Mouse (Mus musculus) kidney, postnatal 14 days (tissue): ENCODE results near the gene Ap4m1.

ENCODE experiments used
- DNase-seq: peaks from one replicate; pipeline ENCODE4 v3.0.0; 2022; ENCODE audit warnings: mixed read lengths

Gene Ap4m1

DNA sequence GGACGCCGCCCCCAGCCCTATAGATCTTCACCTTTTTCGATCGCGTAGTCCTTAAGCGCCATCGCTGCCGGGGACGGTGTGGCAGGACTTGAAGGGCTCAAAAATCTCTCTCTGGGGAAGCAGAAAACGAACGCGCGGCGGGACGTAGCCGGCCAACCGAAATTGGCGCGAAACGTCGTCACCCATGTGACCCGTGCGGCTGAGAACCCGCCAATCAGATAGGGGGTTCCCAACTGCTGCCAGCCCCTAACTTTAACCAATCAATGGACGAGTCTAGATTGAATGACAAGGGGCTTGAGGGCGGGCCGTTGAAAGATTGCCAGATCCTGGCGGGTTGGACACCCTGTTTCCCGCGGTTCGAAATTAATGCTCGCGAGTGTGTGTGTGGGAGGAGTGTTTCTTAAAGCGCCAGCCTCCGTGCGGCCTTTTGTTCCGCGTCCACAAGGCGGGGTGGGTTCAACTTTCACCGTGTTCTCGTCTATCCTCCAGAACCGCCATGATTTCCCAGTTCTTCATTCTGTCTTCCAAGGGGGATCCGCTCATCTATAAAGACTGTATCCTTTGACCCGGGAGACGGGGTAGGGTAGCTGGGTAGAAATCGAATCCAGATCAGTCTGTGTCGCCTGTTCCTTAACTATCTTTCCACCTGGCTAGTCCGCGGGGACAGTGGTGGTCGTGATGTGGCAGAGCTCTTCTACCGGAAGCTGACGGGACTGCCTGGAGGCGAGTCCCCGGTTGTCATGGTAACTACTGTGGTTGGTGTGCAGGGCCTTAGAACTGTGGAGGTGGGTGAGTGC, at the start of gene Ap4m1, which contains the start of gene Mcm7:
Gene Ap4m1 (plus strand): TSS at position 308 of the 797 bp plus-strand sequence.
Gene Mcm7 (minus strand): TSS at position 728 of the 797 bp plus-strand sequence.
- DNase-seq = peak; percentile 99

DNA sequence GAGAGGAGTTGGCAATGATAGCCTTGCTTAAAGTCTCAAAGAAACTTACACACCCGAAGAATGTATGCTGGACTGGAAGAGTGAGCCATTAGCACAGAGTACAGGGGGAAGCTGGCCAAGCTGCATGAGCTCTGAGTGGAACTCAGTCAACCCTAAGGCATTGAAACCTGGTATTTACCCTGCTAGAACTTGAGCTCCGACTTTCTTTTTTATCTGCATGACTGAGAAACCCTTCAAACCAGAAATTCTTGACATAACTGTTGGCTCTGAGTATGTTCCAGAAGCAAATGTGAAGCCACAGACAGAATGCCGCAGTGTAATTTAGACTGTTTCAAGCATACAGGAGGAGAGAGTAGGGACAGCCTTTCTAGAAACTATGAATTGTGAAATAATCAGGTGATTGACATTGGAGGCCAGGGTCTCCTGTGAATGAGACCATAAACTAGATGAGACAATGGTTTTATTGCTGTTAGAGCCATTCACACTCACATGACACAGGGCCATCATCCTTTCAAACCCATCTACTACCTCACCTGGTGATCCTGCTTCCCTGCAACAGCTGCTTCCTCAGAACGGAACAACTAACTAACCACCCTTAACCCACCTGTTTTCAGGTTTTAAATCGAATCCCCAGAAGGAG, 39.3 kb upstream of the Ap4m1 start:
- DNase-seq = peak; percentile 65

DNA sequence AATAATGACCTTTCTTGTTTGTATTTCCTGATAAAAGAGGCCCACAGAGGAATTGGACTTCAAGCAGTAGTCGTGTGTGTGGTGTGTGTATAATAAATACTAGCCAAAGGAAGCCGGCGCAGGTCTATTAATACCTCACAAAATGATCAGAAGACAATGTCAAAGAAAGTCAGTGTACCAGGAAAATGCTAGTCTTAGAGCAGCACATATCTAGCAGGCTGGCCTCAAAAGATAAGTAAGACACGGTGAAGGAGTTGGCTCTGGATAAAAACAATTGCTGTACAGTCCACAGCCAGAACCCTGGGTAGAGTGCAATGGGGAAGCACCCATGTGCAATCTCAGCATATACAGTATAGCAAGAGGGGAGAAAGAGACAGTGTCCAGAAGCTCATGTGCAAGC, 34.5 kb upstream of the Ap4m1 start:
- DNase-seq = no peak

DNA sequence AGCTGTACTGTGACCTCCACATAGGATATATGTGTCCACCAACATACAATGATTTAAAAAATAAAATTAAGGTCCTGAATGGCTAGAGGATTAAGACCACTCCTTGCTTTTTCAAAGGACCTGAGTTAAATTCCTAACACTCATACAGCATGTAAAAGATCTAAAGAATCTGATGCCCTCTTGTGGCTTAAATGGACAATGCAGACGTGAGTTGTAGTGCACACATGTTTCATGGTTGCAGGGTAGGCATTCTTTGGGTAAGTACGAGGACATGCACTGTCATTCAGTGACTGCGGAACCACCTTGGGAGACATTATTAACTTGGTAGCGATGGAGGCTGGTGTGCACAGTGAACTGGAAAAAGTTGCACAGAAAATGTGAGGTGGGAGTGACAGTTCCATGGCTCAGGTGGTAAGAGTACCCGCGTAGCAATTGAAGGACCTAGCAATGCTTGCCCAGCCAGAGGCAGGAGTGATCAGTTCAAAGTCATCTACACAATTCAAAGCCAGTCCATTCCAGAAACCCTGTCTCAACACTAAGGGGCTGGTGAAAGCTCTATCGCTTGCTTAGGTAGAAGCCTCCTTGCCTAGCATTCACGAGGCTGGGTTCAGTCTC, 33.8 kb upstream of the Ap4m1 start:
- DNase-seq = peak; percentile 69

DNA sequence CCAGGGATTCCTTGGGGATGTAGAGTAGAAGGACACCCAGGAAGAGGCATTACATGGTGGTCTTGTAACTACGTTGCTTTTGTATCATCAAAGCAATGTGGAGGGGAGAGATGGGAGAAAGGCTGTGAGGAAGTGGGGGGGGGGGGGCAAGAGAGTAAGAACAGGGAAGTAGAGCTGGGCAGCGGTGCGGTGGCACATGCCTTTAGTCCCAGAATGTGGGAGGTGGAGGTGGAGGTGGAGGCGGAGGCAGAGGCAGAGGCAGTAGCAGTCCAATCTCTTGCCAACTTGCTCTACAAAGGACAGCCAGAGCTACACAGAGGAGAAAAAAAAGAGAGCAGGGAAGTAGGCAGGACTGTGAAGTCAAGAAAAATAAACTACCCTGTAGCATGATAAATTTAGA, 33.2 kb upstream of the Ap4m1 start:
- no peak for DNase-seq

DNA sequence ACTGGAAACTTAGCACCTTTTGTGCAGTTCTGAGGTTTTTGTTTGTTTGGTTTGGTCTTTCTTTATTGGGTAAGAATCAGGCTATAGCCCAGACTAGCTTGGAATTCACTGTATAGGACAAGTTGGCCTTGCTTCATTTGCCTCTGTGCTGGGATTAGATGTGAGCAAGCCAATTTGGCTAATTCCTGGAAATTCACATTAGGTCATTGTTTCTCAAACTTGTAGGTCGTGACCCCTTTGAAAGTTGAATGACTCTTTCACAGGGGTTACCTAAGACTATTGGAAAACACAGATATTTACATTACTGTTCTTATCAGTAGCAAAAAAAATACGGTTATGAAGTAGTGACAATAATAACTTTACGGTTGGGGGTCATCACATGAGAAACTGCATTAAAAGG, 17.4 kb upstream of the Ap4m1 start:
- no peak for DNase-seq

DNA sequence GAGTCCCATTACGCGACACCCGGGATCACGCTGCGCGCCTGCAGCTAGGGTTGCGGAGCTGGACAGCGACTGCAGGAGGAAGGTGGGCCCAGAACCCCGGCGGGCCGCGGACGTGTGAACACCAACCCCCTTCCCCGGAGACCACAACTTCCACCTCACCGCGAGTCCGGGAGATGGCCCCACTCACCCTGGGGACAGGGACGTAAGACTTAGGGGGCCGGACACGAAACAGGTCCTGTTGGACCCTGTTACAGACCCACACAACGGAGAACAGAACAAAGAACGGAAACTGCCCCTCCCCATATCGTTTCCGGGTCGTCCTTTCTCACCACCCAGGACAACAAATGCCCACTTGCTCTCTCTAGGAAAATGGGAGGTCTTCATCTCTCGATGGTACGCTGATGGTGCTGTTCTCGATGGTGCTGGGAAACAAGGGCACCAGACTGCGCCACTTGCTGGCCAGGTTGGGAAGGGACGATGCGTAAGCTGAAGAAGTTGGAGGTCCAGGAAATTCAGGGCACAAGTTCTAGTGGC, 16.3 kb upstream of the Ap4m1 start, which contains the start of gene Zfp113:
Gene Zfp113 (minus strand): TSS at position 302 of the 534 bp plus-strand sequence.
- peak; percentile 95 for DNase-seq

DNA sequence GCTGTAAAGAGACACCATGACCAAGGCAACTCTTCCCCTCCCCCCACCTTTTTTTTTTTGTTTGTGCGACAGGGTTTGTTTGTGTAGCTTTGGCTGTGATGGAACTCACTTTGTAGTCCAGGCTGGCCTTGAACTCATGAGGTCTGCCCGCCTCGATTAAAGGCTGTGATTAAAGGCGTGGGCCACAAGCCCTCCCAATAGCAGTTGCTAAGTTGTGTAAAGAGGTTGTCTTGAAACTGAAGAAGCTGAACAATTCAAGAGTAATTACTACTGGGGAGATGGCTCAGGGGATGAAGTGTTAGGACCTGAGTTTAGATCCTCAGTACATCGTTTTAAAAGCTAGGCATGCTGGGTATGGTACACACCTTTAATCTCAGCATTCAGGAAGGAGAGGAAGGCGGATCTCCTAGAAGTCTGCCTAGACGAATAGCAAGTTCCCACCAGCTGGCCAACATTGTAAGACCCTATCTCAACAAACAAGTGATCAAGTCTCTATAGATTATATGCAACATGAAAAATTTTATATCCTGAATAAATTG, 11.5 kb upstream of the Ap4m1 start:
- no peak for DNase-seq

DNA sequence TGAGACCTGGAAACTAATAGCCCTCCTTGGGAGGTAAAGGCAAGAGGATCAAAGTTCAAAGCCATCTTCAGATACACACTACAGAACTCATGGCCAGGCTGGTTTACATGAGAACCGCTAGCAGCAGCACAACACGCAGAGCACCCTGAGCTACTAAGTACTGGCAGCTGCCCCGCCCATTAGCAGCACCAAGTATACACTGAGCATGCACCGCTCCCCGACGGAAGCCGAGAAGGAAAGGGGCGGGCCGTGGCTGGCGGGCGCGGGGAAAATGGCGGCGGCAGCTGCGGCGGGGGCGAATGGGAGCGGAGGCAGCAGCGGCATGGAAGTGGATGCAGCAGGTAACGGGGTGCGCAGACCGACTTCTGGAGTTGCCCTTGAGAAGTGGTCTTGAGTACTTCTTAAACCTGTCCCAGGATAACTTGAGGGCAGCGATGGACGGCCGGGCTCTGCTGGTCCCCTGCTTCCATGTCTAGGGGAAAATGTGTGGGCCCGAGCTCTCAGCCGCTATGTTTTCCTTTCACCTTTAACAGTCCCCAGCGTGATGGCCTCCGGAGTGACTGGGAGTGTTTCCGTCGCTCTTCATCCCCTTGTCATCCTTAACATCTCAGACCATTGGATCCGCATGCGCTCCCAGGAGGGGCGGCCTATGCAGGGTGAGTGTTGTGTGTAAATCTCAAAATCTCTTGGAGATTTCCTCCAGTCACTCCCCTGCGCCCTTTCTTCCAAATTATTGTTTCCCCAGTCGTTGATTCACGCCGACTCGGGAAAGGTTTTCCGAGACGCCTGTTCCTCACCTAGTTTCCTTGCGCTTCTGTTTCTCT, 10.7 kb upstream of the Ap4m1 start, which contains the start of gene Cops6:
Gene Cops6 (plus strand): TSS at position 230 of the 824 bp plus-strand sequence.
- peak; percentile 95 for DNase-seq

DNA sequence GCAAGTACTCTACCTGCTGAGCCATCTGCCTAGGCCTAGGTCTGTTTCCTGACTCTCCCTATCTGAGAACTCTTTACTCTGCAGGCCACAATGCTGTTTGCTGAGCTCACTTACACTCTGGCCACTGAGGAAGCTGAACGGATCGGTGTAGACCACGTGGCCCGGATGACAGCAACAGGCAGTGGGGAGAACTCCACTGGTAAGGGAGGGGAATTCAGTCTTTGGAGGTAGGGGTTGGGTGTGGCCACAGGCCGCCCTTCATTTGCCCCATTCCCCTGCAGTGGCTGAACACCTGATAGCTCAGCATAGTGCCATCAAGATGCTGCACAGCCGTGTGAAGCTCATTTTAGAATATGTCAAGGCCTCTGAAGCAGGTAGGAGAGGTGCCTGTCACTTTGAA, 8.8 kb upstream of the Ap4m1 start:
- DNase-seq = no peak

DNA sequence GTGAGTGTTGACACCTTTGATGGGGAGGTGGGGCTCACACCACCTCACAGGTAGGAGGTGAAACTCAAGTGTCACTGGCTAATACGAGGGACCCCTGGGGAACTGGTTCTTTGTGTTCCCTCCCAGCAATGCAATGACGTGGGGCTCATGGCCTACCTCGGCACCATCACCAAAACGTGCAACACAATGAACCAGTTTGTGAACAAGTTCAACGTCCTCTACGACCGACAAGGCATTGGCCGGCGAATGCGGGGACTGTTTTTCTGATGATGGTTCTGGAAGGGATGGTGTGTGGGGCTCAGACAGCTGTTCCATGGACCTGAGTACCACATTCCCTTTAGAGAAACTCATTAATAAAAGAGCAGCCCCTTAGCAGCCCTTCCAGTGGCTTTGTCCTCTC, 8.2 kb upstream of the Ap4m1 start:
- DNase-seq = no peak

DNA sequence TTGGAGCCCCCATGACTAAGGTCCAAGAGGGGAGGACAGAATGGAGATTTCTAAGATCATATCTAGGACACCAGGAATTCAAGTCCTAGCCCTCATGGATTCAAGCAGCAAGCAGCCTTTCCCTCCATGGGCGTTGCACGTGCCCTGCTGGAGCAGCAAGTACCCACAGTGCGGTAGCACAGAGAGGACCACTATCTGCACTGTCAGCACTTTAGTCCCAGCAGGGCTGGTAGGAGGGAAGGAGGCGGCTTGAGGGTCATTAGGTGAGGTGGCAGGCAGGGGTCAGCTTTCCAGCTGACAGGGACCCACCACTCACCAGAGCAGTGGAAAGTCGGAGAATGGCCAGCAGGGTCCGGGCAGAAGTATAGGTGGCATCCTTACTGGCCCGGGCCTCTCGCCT, 6.2 kb upstream of the Ap4m1 start:
- DNase-seq = no peak

DNA sequence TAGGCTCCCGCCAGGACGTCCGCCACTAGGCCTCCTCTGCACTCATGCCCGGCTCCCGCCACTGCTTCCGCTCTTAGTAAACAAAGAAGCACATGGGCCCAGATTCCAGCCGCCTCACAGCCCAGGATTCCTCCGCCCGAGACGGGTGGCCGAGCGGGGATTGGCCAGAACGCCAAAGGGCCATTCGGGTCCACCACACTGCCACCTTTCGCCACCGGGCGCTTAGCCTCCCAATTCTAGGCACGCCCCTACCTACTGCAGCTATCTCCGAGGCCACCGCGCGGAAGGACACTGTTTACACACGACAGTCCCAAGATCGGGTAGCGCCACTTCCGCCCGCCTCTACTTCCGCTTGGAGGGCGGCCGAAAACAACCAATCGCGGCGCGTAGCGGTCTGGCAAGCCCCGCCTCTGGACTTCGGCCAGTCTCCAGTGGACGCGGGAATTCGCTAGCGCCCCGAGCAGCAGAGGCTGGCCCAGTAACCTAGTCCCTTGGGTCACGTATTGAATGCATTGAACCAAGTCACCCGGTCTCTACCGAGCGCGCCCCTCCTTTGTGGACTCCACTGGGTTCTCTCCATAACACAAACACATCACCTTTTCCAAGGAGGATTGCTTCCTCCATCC, 753 bp upstream of the Ap4m1 start:
- DNase-seq = peak; percentile 98

DNA sequence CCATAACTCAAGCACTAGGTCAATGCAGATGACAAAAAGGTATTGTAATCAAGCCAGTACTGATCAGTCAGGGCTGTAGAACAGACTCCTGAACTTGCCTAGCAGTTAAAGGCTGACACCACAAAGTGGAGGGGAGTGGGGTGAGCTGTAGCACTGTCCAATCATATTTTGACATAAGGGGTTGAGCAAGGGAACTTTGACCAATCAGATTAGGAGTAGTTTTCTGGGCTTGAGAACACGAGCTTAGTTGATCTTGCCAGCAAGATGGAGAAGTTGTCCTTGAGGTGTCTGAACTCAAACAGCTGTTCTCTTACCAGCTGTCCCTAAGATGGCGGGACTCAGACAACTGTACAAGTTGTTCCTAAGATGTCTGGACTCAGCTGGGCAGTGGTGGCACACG, 1.4 kb downstream of the Ap4m1 start:
- DNase-seq = no peak

DNA sequence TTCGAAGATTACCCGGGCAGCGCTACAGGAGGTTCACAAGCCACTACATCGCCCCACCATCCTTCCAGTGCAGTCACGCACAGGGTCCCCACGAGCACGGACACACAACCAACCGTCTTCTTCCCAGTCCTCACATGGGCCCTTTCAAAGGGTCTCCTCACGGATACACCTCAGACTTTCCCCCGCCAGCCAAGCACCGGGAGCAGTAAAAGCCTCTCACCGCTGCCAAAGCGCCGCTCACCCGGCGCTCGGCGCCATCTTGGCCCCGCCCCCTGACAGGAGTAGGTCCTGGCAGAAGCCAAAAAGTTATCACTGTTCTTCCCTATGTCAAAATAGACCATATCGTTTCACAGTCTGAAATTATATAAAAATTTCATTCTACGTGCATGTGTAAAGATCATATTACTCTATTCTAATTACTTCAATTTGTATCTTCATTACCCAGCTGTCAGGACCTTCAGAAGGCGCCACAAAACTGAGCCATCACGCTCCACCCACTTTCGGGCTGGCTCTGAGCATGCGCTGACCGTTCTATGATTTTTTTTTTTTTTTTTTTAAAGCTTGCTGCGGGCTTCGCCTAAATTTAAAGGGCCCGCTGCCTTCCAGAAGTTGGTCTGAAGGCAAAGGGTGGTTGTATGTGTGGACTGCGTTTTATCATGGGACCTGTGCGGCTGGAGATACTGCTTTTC, 15.3 kb downstream of the Ap4m1 start, which contains the start of the genes Taf6 and Cnpy4:
Gene Taf6 (minus strand): TSS at position 502 of the 689 bp plus-strand sequence.
Gene Cnpy4 (plus strand): TSS at position 536 of the 689 bp plus-strand sequence.
- DNase-seq = peak; percentile 91

DNA sequence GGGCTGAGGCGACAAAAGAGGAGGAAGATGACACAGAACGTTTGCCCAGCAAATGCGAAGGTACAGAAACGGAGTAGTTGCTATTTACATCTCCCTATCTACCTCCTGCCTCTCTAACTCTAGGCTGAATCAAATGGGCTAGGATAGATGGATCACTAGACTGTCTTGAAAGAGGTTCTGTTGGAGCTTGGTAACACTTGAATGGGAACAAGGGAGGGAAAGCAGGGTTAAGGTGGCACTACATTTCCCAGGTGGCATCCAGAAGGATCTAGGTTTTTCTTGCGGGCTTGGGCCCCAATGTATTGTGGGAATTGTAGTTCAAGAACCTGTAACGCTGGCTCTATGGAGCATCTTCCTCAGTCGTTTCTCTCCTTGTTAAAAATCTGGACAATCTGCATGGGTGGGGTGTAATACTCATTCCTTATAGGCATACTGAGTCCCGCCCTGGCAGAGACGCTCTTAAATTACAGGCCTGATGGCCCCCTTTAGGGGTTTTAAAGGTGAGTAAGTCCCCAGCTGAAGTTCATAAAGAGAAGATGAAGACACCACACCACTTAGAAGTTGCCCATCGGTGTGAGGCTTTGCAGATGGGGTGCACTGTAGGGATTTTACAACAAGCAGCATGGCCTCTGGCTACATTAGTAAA, 16.0 kb downstream of the Ap4m1 start:
- DNase-seq = peak; percentile 86

DNA sequence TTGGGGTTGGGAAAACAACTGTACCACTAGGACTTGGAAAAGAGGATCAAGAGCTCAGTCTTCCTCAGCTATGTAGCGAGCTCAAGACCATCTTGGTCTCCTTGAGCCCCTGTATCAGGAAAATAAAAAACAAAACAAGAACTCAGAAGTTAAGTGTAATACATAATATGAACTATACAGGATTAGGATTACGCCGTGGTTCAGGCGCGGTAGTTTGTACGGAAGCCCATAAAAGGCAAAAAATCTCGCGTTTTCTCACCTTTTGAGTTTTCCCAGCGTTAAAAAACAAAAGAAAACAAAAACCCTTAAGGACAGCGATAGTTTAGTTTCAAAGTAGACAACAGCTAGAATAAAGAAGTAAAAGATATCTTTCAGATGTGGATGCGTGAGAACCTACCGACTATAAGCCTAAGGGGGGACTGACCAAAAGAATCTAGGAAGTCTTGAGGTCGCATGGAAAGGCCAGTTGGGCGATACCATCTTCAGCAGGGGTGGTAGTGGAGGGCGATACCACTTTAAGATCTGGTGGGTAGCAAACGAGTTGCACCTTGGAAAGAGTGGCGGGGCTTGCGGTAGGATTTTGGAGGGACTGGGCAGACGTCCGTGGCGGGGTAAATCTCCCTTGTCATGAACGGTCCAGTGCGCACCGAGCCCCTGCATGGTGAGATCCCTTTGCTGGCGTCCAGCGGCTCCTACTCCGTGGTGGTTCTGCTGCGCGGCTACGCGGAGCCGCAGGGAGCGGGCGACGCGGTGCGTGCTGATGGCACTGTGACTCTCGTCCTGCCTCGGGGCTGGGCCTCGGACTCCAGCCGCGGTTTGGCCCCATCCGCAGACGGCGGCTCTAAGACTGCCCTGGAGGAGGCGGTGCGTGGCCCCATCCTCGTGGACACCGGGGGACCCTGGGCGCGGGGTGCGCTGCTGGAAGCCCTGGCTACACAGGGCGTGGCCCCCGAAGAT, 22.2 kb downstream of the Ap4m1 start, which contains the start of gene Mblac1:
Gene Mblac1 (plus strand): TSS at position 544 of the 957 bp plus-strand sequence.
- peak; percentile 89 for DNase-seq

DNA sequence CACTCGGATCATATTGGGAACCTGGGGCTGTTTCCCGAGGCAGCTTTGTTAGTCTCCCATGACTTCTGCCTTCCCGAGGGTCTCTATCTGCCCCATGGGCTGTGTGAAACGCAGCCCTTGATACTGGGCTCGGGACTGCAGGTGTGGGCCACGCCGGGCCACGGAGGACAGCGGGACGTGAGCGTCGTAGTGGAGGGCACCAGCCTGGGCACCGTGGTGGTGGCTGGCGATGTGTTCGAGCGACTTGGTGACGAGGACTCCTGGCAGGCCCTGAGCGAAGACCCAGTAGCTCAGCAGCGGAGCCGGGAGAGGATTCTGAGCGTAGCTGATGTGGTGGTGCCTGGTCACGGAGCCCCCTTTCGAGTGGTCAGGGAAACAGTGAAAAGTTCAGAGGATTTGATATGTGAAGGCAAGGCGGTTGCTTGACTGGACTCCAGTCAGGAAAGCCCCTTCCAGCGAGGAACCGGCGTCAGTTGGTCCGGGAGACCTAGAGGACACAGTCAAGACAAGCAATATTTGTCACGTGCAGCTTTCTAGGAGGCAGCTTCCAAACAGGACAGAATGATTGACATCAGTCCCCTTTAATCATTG, 23.0 kb downstream of the Ap4m1 start:
- peak; percentile 42 for DNase-seq

DNA sequence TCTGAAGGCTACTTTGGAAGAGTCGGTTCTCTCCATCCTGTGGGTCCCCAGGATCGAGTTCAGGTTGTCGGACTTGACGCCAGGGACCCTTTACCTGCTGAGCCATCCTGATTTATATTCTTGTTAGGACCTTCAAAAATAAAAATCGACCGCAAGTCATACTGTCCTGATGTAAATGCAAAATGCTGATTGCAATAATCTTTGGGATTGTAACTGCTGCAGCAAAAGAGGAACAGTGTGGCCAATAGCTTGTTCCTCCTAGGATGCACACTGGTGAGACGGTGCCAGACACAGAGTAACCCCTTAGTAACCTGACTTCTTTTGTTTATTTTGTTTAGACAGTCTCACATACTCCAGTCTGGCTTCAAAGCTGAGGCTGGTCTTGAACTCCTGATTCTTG, 23.7 kb downstream of the Ap4m1 start:
- DNase-seq = no peak
